Comparison of ENCODE assay signal across 9 mouse cellular contexts in genomic region chr4:127377344-127377743, GRCm38 (mm10). TPM values are rescaled to one million over a fixed set of nuclear protein-coding genes. Genes with fewer than 3 reads are reported as not detected.
A peak's percentile ranks its signal among the peaks of the same experiment; 100 is the strongest.
DNase-seq lines count a peak whose midpoint lies in the region; ATAC-seq and TF ChIP-seq lines count a peak whose summit lies in the region.
"Had no signal": no experiment of that assay in that cellular context is flagged by ENCODE, and none has a peak within 500 bp of the region (broad histone marks: within the 10 kb centered on the region; RNA-seq: fewer than 3 reads in every experiment).

No protein-coding gene starts in this region.

- 41% methylated on average over 4 of the region's 4 CpGs for WGBS in intestine, postnatal 0 days
- WGBS in intestine, embryonic 16.5 days = 37% methylated on average over 4 of the region's 4 CpGs

- in situ Hi-C loops in ES-E14 (cut with MboI; ENCODE audit: low sequenced_read_pairs in 2 of 2, unreplicated experiment in 2 of 2) = loop anchor here in 1 of 2 experiments (10.0 kb wide), 1 partner anchor 237 kb away; no protein-coding TSS in a partner anchor

- no peak overlapping the region for H3K9ac ChIP-seq in intestine, postnatal 0 days (ENCODE audit: low read depth, low read length)
- no peak overlapping the region for H3K9ac ChIP-seq in intestine, embryonic 16.5 days (ENCODE audit: low read depth, low read length)
- H3K9ac ChIP-seq in ES-E14 (ENCODE audit: insufficient read depth, low read depth, low read length, poor library complexity, severe bottlenecking) = no peak overlapping the region
- H3K9ac ChIP-seq: hindbrain, embryonic 15.5 days had no signal

- TF ChIP-seq CTCF in intestine, postnatal 0 days (IDR thresholded peaks at IDR 0.05; ENCODE audit: low read depth) = peak; percentile 69

- no peaks in the 10 kb centered on the region for H3K36me3 ChIP-seq in intestine, postnatal 0 days (ENCODE audit: control insufficient read depth, insufficient read depth)
- no peaks in the 10 kb centered on the region for H3K36me3 ChIP-seq in intestine, embryonic 16.5 days (ENCODE audit: control insufficient read depth, insufficient read depth, low read length)
- H3K36me3 ChIP-seq in ES-E14 (ENCODE audit: control insufficient read depth, insufficient read depth, low read length, poor library complexity, severe bottlenecking) = no peaks in the 10 kb centered on the region
- H3K36me3 ChIP-seq: hindbrain, embryonic 15.5 days had no signal

- H3K27ac ChIP-seq in intestine, postnatal 0 days (ENCODE audit: low read depth, low read length) = no peak overlapping the region
- H3K27ac ChIP-seq in intestine, embryonic 16.5 days (ENCODE audit: low read length) = no peak overlapping the region
- H3K27ac ChIP-seq in ES-E14 (ENCODE audit: insufficient read depth, low read depth, low read length, poor library complexity, severe bottlenecking) = no peak overlapping the region
- H3K27ac ChIP-seq: hindbrain, embryonic 15.5 days had no signal

- DNase-seq in A20 (ENCODE audit: low read depth, low spot score) (peak; percentile 31), ES-E14 (ENCODE audit: low read depth, low spot score) (no peak)
- no peak for DNase-seq in left cerebral cortex, postnatal 25 days (ENCODE audit: low spot score in 2 of 2)
- no peak for DNase-seq in frontal cortex, postnatal 14 days (ENCODE audit: low spot score in 2 of 2)

- no peaks in the 10 kb centered on the region for H3K27me3 ChIP-seq in intestine, postnatal 0 days (replicated peaks; ENCODE audit: control insufficient read depth, insufficient read depth, low read length)
- H3K27me3 ChIP-seq in intestine, embryonic 16.5 days (replicated peaks; ENCODE audit: control insufficient read depth, insufficient read depth, low read length) = no peaks in the 10 kb centered on the region
- H3K27me3 ChIP-seq: hindbrain, embryonic 15.5 days had no signal

- no peak overlapping the region for H3K4me2 ChIP-seq in intestine, postnatal 0 days (replicated peaks; ENCODE audit: low read depth)
- no peak overlapping the region for H3K4me2 ChIP-seq in intestine, embryonic 16.5 days (ENCODE audit: low read depth, low read length)
- H3K4me2 ChIP-seq: hindbrain, embryonic 15.5 days had no signal

- no peaks in the 10 kb centered on the region for H3K9me3 ChIP-seq in intestine, postnatal 0 days (ENCODE audit: control insufficient read depth)
- no peaks in the 10 kb centered on the region for H3K9me3 ChIP-seq in intestine, embryonic 16.5 days (ENCODE audit: control insufficient read depth, low read length)
- no peaks in the 10 kb centered on the region for H3K9me3 ChIP-seq in ES-E14 (ENCODE audit: control insufficient read depth, insufficient read depth, low read depth, low read length)
- H3K9me3 ChIP-seq: hindbrain, embryonic 15.5 days had no signal

- no peak for ATAC-seq in intestine, postnatal 0 days
- ATAC-seq in intestine, embryonic 16.5 days = no peak
- ATAC-seq in megakaryocyte-erythroid progenitor cell, adult 5-6 weeks (replicated peaks; ENCODE audit: low FRiP score, low TSS enrichment, poor library complexity, severe bottlenecking) = 0 out of 2 replicates have a peak, but pooled peaks have one; percentile 44

- intact Hi-C loops in left cerebral cortex, postnatal 25 days (cut with DNase I) = no loop called here

- no peaks in the 10 kb centered on the region; the same call in 1 of the 2 replicates for H3K4me1 ChIP-seq in intestine, postnatal 0 days (replicated peaks; ENCODE audit: control insufficient read depth, insufficient read depth, low read length)
- peaks cover 9% of the 10 kb centered on the region; the same call in 1 of the 2 replicates for H3K4me1 ChIP-seq in intestine, embryonic 16.5 days (ENCODE audit: control insufficient read depth, insufficient read depth, low read length)
- no peaks in the 10 kb centered on the region for H3K4me1 ChIP-seq in ES-E14 (ENCODE audit: control insufficient read depth in 2 of 2, insufficient read depth in 2 of 2, low read length in 2 of 2, poor library complexity in 1 of 2)

- no peak overlapping the region for H3K4me3 ChIP-seq in intestine, postnatal 0 days (ENCODE audit: low read depth, low read length)
- no peak overlapping the region for H3K4me3 ChIP-seq in intestine, embryonic 16.5 days (ENCODE audit: low read length)
- no peak overlapping the region for H3K4me3 ChIP-seq in ES-E14 (ENCODE audit: insufficient read depth in 1 of 2, low read depth in 1 of 2, low read length in 2 of 2, poor library complexity in 1 of 2, severe bottlenecking in 1 of 2)
- H3K4me3 ChIP-seq: hindbrain, embryonic 15.5 days had no signal

TF ChIP-seq in ES-E14, 5 proteins besides CTCF, POLR2A, EP300 and RAD21:
- TF ChIP-seq MAFK (IDR thresholded peaks at IDR 0.05; ENCODE audit: insufficient read depth, low read depth, low read length) (no peak), ZC3H11A (IDR thresholded peaks at IDR 0.05; ENCODE audit: borderline replicate concordance, low read depth, low read length) (0 out of 2 replicates have a peak, but pooled peaks have one; percentile 43), ZNF384 (IDR thresholded peaks at IDR 0.05; ENCODE audit: low read depth, low read length) (no peak)
TF ChIP-seq in ES-E14: peak in this region for 1.

RNA-seq across cellular contexts. Expression of gene Gjb5, which starts 19.4 kb away (rescaled TPM):
- 1.3 and 1.6 TPM in 2 replicates for polyA plus RNA-seq in intestine, postnatal 0 days (2015; fragmentation: Nextera tagmentation; extraction: Ambion mirVana)
- 0.73 and 0.88 TPM in 2 replicates for polyA plus RNA-seq in intestine, embryonic 16.5 days (2015; fragmentation: Nextera tagmentation; extraction: Ambion mirVana)
- total RNA-seq in ES-E14 (2012; rRNA removed) = 27.1 and 60.6 TPM in 2 replicates
- not detected in 2 replicates for total RNA-seq in megakaryocyte-erythroid progenitor cell, adult 5-6 weeks (2014; fragmentation: Nextera tagmentation)
- total RNA-seq in megakaryocyte-erythroid progenitor cell, adult 5-6 weeks (2017) = not detected in 2 replicates
- not detected for total RNA-seq in left cerebral cortex, postnatal 25 days (2021)
- total RNA-seq: gastrocnemius, adult 18-20 months had no signal

RNA-seq across cellular contexts. Expression of gene Gjb4, which starts 23.5 kb away (rescaled TPM):
- 0.13 and 0.26 TPM in 2 replicates for polyA plus RNA-seq in intestine, postnatal 0 days (2015; fragmentation: Nextera tagmentation; extraction: Ambion mirVana)
- polyA plus RNA-seq in intestine, embryonic 16.5 days (2015; fragmentation: Nextera tagmentation; extraction: Ambion mirVana) = 0.09 TPM in 1 of 2 replicates, not detected in the other
- 1.6 and 4.5 TPM in 2 replicates for total RNA-seq in ES-E14 (2012; rRNA removed)
- total RNA-seq in megakaryocyte-erythroid progenitor cell, adult 5-6 weeks (2014; fragmentation: Nextera tagmentation) = not detected in 2 replicates
- not detected in 2 replicates for total RNA-seq in megakaryocyte-erythroid progenitor cell, adult 5-6 weeks (2017)
- total RNA-seq in left cerebral cortex, postnatal 25 days (2021) = not detected
- total RNA-seq: gastrocnemius, adult 18-20 months had no signal
- polyA plus RNA-seq: hindbrain, embryonic 15.5 days had no signal

RNA-seq across cellular contexts. Expression of gene Gjb3, which starts 46.7 kb away (rescaled TPM):
- 0.68 and 1.3 TPM in 2 replicates for polyA plus RNA-seq in intestine, postnatal 0 days (2015; fragmentation: Nextera tagmentation; extraction: Ambion mirVana)
- polyA plus RNA-seq in intestine, embryonic 16.5 days (2015; fragmentation: Nextera tagmentation; extraction: Ambion mirVana) = 3.9 and 5.6 TPM in 2 replicates
- 80.5 and 158 TPM in 2 replicates for total RNA-seq in ES-E14 (2012; rRNA removed)
- total RNA-seq in megakaryocyte-erythroid progenitor cell, adult 5-6 weeks (2014; fragmentation: Nextera tagmentation) = not detected in 2 replicates
- total RNA-seq in megakaryocyte-erythroid progenitor cell, adult 5-6 weeks (2017) = not detected in 2 replicates
- total RNA-seq in left cerebral cortex, postnatal 25 days (2021) = under 1 TPM in 1 of 2 experiments, not detected in 1; 0.27 TPM
- total RNA-seq: gastrocnemius, adult 18-20 months had no signal

Comparison
In these comparisons a context has a peak if more than half of its experiments do, and no peak if none do; other contexts are left out.
1. RNA of gene Gjb5, which starts 19.4 kb away (total RNA-seq): 27.1 to 60.6 TPM in ES-E14; not detected in megakaryocyte-erythroid progenitor cell, adult 5-6 weeks and not detected in left cerebral cortex, postnatal 25 days; every median in the first group is over 10 times any median in the second.
2. RNA of gene Gjb3, which starts 46.7 kb away (total RNA-seq): 80.5 to 158 TPM in ES-E14; 0.27 TPM in left cerebral cortex, postnatal 25 days and not detected in megakaryocyte-erythroid progenitor cell, adult 5-6 weeks; every median in the first group is over 10 times any median in the second.